Mouse (Mus musculus) heart, postnatal 14 days (tissue): ENCODE results near the gene Bmp4. TPM values are rescaled to one million over a fixed set of nuclear protein-coding genes. Genes with fewer than 3 reads are reported as not detected.

Experiments
- DNase-seq, 2 experiments: peaks; one replicate each; pipeline ENCODE4 v3.0.0; 2021 to 2022
- intact Hi-C: fragments of 180-260 bp; cut with DNase I; formaldehyde crosslinking; loops from one replicate; pipeline ENCODE4 v1.15.1; 2025
- long read RNA-seq, 2 experiments: library from polyadenylated mRNA; stranded (forward); transcript quantifications; one replicate each; pipeline ENCODE4 v2.0.0; 2021
- total RNA-seq, 2 experiments: library from RNA; stranded (reverse); gene quantifications; 2 replicates each; pipeline ENCODE4 v1.2.3; 2021

Gene Bmp4
- total RNA-seq, result 10 to 100 TPM; 12.1 to 15.4 TPM
- long read RNA-seq, experiment 1, partial matches to known transcripts, result 2 of 9 reads
- long read RNA-seq, experiment 1, other reads (novel, unspliced or antisense), result 5 of 9 reads
- long read RNA-seq, experiment 2, partial matches to known transcripts, result 5 of 16 reads
- long read RNA-seq, experiment 2, other reads (novel, unspliced or antisense), result 9 of 16 reads

- intact Hi-C loops, result no loop called here
- peak; percentile 59 to 69 for DNase-seq
Observed at GRCm38 (mm10) chr14:46390249-46390775, at the start of gene Bmp4. Bmp4 (minus strand) TSS chr14:46390669.

- intact Hi-C loops, result no loop called here
Observed at GRCm38 (mm10) chr14:46439461-46440048, 49.1 kb upstream of the Bmp4 start.

GRCm38 (mm10) chr14:46436471-46437090 is 46.1 kb upstream of the Bmp4 start:
- intact Hi-C loops, result no loop called here
- no peak for DNase-seq

More at GRCm38 (mm10) chr14:46439461-46440048, 49.1 kb upstream of the Bmp4 start:
- no peak for DNase-seq

GRCm38 (mm10) chr14:46430231-46430630 is 39.8 kb upstream of the Bmp4 start:
- DNase-seq, result no peak
- intact Hi-C loops, result no loop called here

- DNase-seq, result no peak
- intact Hi-C loops, result no loop called here
Observed at GRCm38 (mm10) chr14:46427251-46427650, 36.8 kb upstream of the Bmp4 start.

GRCm38 (mm10) chr14:46421823-46422222 is 31.4 kb upstream of the Bmp4 start:
- intact Hi-C loops, result no loop called here
- DNase-seq, result no peak

- intact Hi-C loops, result no loop called here
- DNase-seq, result no peak
Observed at GRCm38 (mm10) chr14:46419269-46419668, 28.8 kb upstream of the Bmp4 start.

- no peak for DNase-seq
- intact Hi-C loops, result no loop called here
Observed at GRCm38 (mm10) chr14:46418371-46419097, 28.1 kb upstream of the Bmp4 start.

- DNase-seq, result no peak
- intact Hi-C loops, result no loop called here
Observed at GRCm38 (mm10) chr14:46412497-46413000, 22.1 kb upstream of the Bmp4 start.

GRCm38 (mm10) chr14:46410557-46411120 is 20.2 kb upstream of the Bmp4 start:
- intact Hi-C loops, result no loop called here
- no peak for DNase-seq

GRCm38 (mm10) chr14:46409016-46409415 is 18.5 kb upstream of the Bmp4 start:
- peak in 1 of 2 experiments; percentile 40 for DNase-seq
- intact Hi-C loops, result no loop called here

GRCm38 (mm10) chr14:46408319-46408718 is 17.9 kb upstream of the Bmp4 start:
- no peak for DNase-seq
- intact Hi-C loops, result no loop called here

GRCm38 (mm10) chr14:46399925-46400324 is 9.5 kb upstream of the Bmp4 start:
- no peak for DNase-seq
- intact Hi-C loops, result no loop called here

GRCm38 (mm10) chr14:46398091-46398695 is 7.7 kb upstream of the Bmp4 start:
- intact Hi-C loops, result no loop called here
- DNase-seq, result peak in 1 of 2 experiments; percentile 25

GRCm38 (mm10) chr14:46391621-46392170 is 1.2 kb upstream of the Bmp4 start:
- DNase-seq, result no peak
- intact Hi-C loops, result no loop called here

- intact Hi-C loops, result loop anchor here (2.0 to 10.0 kb wide), 9 partner anchors 72 to 512 kb away; no protein-coding TSS in a partner anchor
- DNase-seq, result no peak
Observed at GRCm38 (mm10) chr14:46389438-46390248, 826 bp downstream of the Bmp4 start.

- intact Hi-C loops, result loop anchor here (2.0 to 10.0 kb wide), 9 partner anchors 71 to 511 kb away; no protein-coding TSS in a partner anchor
- DNase-seq, result peak; percentile 62 to 65
Observed at GRCm38 (mm10) chr14:46388636-46389035, 1.8 kb downstream of the Bmp4 start.

GRCm38 (mm10) chr14:46387821-46388481 is 2.5 kb downstream of the Bmp4 start:
- intact Hi-C loops, result loop anchor here (2.0 to 10.0 kb wide), 9 partner anchors 71 to 511 kb away; no protein-coding TSS in a partner anchor

More at GRCm38 (mm10) chr14:46387821-46388481, 2.5 kb downstream of the Bmp4 start:
- peak; percentile 59 to 71 for DNase-seq
